Mouse (Mus musculus) cortical plate, adult 2 months (tissue): ENCODE measurements around the gene Cep89.

ENCODE experiments used
- CTCF ChIP-seq: fragments of 200-500 bp; IDR thresholded peaks from 2 replicates; pipeline ENCODE4 v1.5.1; 2011; ENCODE audit warnings: mild to moderate bottlenecking, control low read depth, low read length; ENCODE audit not compliant: insufficient read depth; ENCODE audit errors: extremely low read depth
- POLR2A ChIP-seq: fragments of 200-500 bp; IDR thresholded peaks from 2 replicates; pipeline ENCODE4 v1.6.1; 2011; ENCODE audit warnings: mild to moderate bottlenecking, low read length, control low read depth; ENCODE audit not compliant: insufficient read depth; ENCODE audit errors: extremely low read depth

- TF ChIP-seq CTCF (no peak), POLR2A (no peak)
Measured at GRCm38 (mm10) chr7:35467856-35468255, 71.0 kb downstream of the Cep89 start.
